Mouse (Mus musculus): ENCODE measurements around the gene Atp2b4. TPM values are rescaled to one million over a fixed set of nuclear protein-coding genes. Genes with fewer than 3 reads are reported as not detected.
A peak's percentile ranks its signal among the peaks of the same experiment; 100 is the strongest.

Gene Atp2b4
- polyA plus RNA-seq, 1 experiment from 2014 or later, result 13.4 TPM

DNA sequence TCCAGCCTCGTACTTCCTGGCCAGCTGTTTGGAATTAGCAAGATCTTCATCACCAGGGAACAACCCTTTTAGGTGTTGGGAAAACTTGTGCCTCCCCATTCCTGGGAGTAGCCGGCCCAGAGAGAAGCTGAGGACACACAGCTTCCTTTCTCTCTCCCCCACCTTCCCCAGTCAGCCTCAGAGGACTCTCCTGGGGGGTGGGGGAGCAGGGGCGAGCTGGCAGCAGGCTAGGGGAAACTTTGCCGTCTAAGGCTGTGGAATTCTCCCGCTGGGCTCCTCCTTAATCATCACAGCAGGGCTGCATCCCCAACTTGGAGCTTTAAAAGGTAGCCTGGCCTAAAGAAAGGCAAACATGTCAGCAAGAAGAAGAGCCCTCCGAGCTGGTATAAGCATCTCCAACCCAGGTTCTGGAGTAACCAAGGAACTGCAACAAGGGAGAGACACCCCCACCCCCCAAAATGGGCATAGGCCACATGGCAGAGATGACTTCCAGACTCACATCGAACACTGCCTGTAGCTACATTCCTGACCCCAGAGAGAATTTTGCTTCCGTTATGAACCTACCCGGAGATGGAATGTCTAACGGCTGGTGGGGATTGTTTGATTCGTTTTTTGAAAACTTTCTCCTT lies 33.8 kb downstream of the Atp2b4 start:
- H3K36me3 ChIP-seq (ENCODE audit: control insufficient read depth, insufficient read depth, low read length), result no peaks in the 10 kb centered on the region
- 0 out of 2 replicates have a peak overlapping the region, but pooled peaks have one; percentile 24 for H3K27ac ChIP-seq (ENCODE audit: low read length)
- no peak overlapping the region for H3K4me2 ChIP-seq (ENCODE audit: low read length)
- no peak overlapping the region for H3K4me3 ChIP-seq (ENCODE audit: low read depth, low read length)
- ATAC-seq, result no peak
- no peaks in the 10 kb centered on the region for H3K9me3 ChIP-seq (replicated peaks; ENCODE audit: control insufficient read depth, low read length, poor library complexity, severe bottlenecking)
- no peak overlapping the region for H3K9ac ChIP-seq (ENCODE audit: low read depth, low read length)
- H3K4me1 ChIP-seq (ENCODE audit: control insufficient read depth, insufficient read depth, low read length), result peaks cover 17% of the 10 kb centered on the region
- WGBS, result 15% methylated on average over 11 of the region's 11 CpGs
- no peaks in the 10 kb centered on the region for H3K27me3 ChIP-seq (ENCODE audit: control insufficient read depth, insufficient read depth, low read depth, low read length)

DNA sequence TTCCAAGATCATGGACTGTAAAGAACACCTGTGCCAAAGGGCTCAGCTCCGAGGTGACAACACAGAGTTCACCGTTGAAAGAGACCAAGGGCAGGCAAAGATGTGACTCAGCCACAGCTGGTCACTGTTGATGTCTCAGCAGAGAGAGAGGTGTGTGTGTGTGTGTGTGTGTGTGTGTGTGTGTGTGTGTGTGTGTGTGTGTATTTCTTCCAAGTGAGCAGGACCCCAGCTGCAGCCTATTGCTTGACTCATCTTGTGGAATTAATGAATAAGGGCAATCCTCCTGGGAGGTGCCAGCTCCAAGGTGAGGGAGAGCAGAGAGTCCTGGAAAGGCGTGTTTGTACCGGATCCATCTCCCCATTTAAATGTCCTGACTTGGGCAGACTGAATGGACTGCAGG lies 35.5 kb downstream of the Atp2b4 start:
- Histone ChIP-seq H3K9ac (ENCODE audit: low read depth, low read length) (no peak overlapping the region), H3K4me2 (ENCODE audit: low read length) (no peak overlapping the region), H3K4me1 (ENCODE audit: control insufficient read depth, insufficient read depth, low read length) (peaks cover 15% of the 10 kb centered on the region), H3K4me3 (ENCODE audit: low read depth, low read length) (no peak overlapping the region), H3K27ac (ENCODE audit: low read length) (no peak overlapping the region), H3K36me3 (ENCODE audit: control insufficient read depth, insufficient read depth, low read length) (no peaks in the 10 kb centered on the region), H3K27me3 (ENCODE audit: control insufficient read depth, insufficient read depth, low read depth, low read length) (no peaks in the 10 kb centered on the region), H3K9me3 (replicated peaks; ENCODE audit: control insufficient read depth, low read length, poor library complexity, severe bottlenecking) (no peaks in the 10 kb centered on the region)
- no peak for ATAC-seq
- WGBS, result 63% methylated on average over 4 of the region's 4 CpGs

DNA sequence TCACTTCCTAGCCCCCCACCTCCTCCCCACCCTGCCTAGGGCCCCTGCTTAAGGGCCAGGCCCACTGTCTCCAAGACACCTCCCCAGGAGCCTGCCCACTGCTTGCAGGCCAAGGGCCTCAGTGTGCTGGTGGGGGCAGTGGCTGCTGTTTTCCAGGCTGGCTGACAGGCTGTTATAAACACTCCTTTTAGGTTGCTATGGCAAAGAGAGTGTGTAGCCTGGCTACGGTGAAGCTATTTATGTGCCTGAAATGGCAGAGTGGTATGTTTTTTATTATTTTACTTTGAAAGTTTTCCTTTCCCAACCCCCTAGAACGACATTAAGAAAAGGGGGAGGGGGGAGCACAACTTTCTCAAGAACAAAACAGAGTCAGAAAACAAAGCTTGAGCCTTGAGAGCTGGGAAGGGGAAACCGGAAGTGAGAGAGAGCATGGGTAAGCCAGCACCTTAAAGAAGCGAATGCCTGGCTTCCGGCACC lies 37.9 kb downstream of the Atp2b4 start:
- WGBS, result 40% methylated on average over 5 of the region's 5 CpGs
- H3K27ac ChIP-seq (ENCODE audit: low read length), result 0 out of 2 replicates have a peak overlapping the region, but pooled peaks have one; percentile 30
- no peaks in the 10 kb centered on the region for H3K36me3 ChIP-seq (ENCODE audit: control insufficient read depth, insufficient read depth, low read length)

DNA sequence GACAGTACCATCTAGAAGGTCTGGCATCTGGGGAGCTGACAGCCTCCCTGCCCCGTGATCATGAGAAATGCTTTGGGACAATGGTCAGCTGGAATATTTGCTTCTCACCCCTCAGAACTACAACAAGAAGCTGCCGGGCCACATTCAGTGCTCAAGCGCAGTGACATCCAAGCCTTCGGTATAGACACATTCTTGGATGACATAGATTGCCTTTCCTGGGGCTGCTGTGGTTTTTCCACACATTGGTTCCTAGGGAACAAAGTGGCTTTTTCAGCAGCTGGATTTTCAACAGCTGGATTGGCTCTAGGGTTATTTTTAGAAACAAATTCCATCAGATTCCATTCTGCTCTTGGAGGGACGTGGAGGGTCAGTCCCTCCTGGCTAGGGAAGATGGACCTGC lies 39.6 kb downstream of the Atp2b4 start:
- no peaks in the 10 kb centered on the region for H3K36me3 ChIP-seq (ENCODE audit: control insufficient read depth, insufficient read depth, low read length)
- H3K4me2 ChIP-seq (ENCODE audit: low read length), result no peak overlapping the region
- no peaks in the 10 kb centered on the region for H3K27me3 ChIP-seq (ENCODE audit: control insufficient read depth, insufficient read depth, low read depth, low read length)
- no peak overlapping the region for H3K9ac ChIP-seq (ENCODE audit: low read depth, low read length)
- ATAC-seq, result no peak
- H3K4me1 ChIP-seq (ENCODE audit: control insufficient read depth, insufficient read depth, low read length), result peaks cover 9% of the 10 kb centered on the region
- no peaks in the 10 kb centered on the region for H3K9me3 ChIP-seq (replicated peaks; ENCODE audit: control insufficient read depth, low read length, poor library complexity, severe bottlenecking)
- H3K4me3 ChIP-seq (ENCODE audit: low read depth, low read length), result no peak overlapping the region
- WGBS, result 84% methylated on average over 5 of the region's 5 CpGs
- no peak overlapping the region for H3K27ac ChIP-seq (ENCODE audit: low read length)

More for the DNA sequence above, 37.9 kb downstream of the Atp2b4 start:
- Histone ChIP-seq H3K9me3 (replicated peaks; ENCODE audit: control insufficient read depth, low read length, poor library complexity, severe bottlenecking) (no peaks in the 10 kb centered on the region), H3K4me3 (ENCODE audit: low read depth, low read length) (no peak overlapping the region), H3K9ac (ENCODE audit: low read depth, low read length) (no peak overlapping the region), H3K4me1 (ENCODE audit: control insufficient read depth, insufficient read depth, low read length) (peaks cover 15% of the 10 kb centered on the region), H3K4me2 (ENCODE audit: low read length) (no peak overlapping the region), H3K27me3 (ENCODE audit: control insufficient read depth, insufficient read depth, low read depth, low read length) (no peaks in the 10 kb centered on the region)
- peak; percentile 67 for ATAC-seq

DNA sequence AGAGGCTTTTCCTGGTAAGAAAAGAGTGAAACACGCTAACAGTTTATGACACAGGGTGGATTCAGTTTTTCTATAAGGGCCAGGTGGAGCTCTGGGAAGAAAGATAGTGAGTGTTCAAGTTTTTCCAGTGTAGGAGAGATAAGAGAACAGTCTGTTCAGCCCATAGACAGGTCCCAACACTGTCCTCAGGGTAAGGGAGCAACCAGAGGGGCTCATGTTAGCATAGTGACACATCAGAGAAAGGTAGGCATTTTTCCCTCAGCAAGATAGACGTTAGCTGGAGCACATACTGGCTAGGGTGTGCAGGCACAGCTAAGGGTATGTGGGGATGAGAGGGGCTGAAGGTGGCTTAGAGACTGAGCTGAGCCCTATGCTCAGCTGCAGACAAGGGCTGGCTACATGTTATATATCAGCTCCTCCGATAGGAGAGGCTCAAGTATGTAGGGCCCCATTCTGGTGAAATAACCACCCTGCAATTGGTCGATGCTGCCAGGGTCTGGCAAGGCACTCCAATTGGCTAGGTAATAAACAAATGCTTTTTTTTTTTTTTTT lies 46.4 kb downstream of the Atp2b4 start:
- Histone ChIP-seq H3K4me3 (ENCODE audit: low read depth, low read length) (no peak overlapping the region), H3K4me1 (ENCODE audit: control insufficient read depth, insufficient read depth, low read length) (no peaks in the 10 kb centered on the region), H3K4me2 (ENCODE audit: low read length) (no peak overlapping the region), H3K36me3 (ENCODE audit: control insufficient read depth, insufficient read depth, low read length) (no peaks in the 10 kb centered on the region), H3K9ac (ENCODE audit: low read depth, low read length) (no peak overlapping the region), H3K9me3 (replicated peaks; ENCODE audit: control insufficient read depth, low read length, poor library complexity, severe bottlenecking) (no peaks in the 10 kb centered on the region), H3K27me3 (ENCODE audit: control insufficient read depth, insufficient read depth, low read depth, low read length) (no peaks in the 10 kb centered on the region), H3K27ac (ENCODE audit: low read length) (no peak overlapping the region)
- 84% methylated on average over 4 of the region's 4 CpGs for WGBS
- ATAC-seq, result no peak

DNA sequence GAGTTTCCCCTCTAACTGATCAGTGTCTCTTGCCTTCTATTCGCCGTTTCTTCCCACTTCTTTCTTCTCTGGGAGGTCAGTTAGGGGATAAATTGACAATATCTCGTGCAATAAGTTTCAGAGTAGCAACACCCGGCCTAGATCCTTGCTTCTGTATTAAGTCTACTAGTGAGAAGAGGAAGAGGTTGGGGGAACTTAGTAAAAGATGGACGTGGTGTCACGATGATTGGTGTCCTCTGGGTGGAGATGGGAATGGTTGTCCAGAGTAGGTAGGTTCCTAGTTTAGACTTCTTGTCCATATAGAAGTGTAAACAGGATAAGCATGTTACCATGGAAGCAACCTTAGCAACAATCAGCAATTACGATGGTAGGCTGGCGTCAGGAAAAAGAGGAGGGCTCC lies 47.5 kb downstream of the Atp2b4 start:
- no peak for ATAC-seq
- Histone ChIP-seq H3K4me3 (ENCODE audit: low read depth, low read length) (no peak overlapping the region), H3K4me1 (ENCODE audit: control insufficient read depth, insufficient read depth, low read length) (no peaks in the 10 kb centered on the region), H3K36me3 (ENCODE audit: control insufficient read depth, insufficient read depth, low read length) (no peaks in the 10 kb centered on the region), H3K4me2 (ENCODE audit: low read length) (no peak overlapping the region), H3K27ac (ENCODE audit: low read length) (no peak overlapping the region), H3K9ac (ENCODE audit: low read depth, low read length) (no peak overlapping the region), H3K9me3 (replicated peaks; ENCODE audit: control insufficient read depth, low read length, poor library complexity, severe bottlenecking) (no peaks in the 10 kb centered on the region), H3K27me3 (ENCODE audit: control insufficient read depth, insufficient read depth, low read depth, low read length) (no peaks in the 10 kb centered on the region)
- 87% methylated on average over 8 of the region's 8 CpGs for WGBS

DNA sequence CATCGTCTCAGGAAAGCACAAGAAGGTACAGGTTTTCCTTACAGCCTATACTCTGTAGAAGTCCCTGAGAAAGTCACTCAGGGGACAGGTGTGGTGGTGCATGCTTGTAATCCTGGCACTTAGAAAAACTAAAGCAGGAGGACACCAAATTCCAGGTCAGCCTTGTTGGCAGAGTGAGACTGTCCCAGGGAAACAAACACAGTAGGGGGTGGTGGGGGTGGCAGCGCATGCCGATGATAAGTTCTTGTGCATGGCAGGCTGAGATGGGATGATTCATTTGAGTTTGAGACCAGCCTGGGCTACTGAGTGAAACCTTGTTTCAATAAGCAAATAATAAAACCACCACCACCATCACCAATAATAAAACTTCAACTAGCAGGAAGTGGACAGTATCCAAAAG lies 49.2 kb downstream of the Atp2b4 start:
- H3K36me3 ChIP-seq (ENCODE audit: control insufficient read depth, insufficient read depth, low read length), result no peaks in the 10 kb centered on the region
- no peaks in the 10 kb centered on the region for H3K4me1 ChIP-seq (ENCODE audit: control insufficient read depth, insufficient read depth, low read length)
- no peak for ATAC-seq
- H3K9ac ChIP-seq (ENCODE audit: low read depth, low read length), result no peak overlapping the region
- no peak overlapping the region for H3K27ac ChIP-seq (ENCODE audit: low read length)
- no peaks in the 10 kb centered on the region for H3K27me3 ChIP-seq (ENCODE audit: control insufficient read depth, insufficient read depth, low read depth, low read length)
- H3K9me3 ChIP-seq (replicated peaks; ENCODE audit: control insufficient read depth, low read length, poor library complexity, severe bottlenecking), result no peaks in the 10 kb centered on the region
- H3K4me3 ChIP-seq (ENCODE audit: low read depth, low read length), result no peak overlapping the region
- H3K4me2 ChIP-seq (ENCODE audit: low read length), result no peak overlapping the region
- 84% methylated on average over 3 of the region's 3 CpGs for WGBS

DNA sequence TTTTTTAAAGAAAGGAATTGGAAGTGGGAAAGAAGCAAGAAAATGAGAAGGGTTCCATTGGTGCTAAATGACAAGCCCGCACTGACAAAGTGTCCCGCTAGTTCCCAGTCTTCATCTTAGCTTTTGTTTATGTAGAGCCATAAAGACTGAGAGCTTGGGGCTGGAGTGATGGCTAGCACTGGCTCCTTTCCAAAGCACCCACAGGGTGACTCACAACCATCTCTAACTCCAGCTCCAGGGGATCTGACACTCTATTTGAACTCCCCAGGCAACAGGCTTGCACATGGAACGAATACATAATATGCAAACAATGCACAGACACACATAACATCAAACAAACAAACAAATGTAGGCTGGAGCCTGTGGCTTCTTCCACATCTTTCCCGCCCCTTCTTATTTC lies 50.9 kb downstream of the Atp2b4 start:
- H3K4me2 ChIP-seq (ENCODE audit: low read length), result no peak overlapping the region
- H3K4me3 ChIP-seq (ENCODE audit: low read depth, low read length), result no peak overlapping the region
- H3K9me3 ChIP-seq (replicated peaks; ENCODE audit: control insufficient read depth, low read length, poor library complexity, severe bottlenecking), result no peaks in the 10 kb centered on the region
- no peak overlapping the region for H3K27ac ChIP-seq (ENCODE audit: low read length)
- H3K4me1 ChIP-seq (ENCODE audit: control insufficient read depth, insufficient read depth, low read length), result no peaks in the 10 kb centered on the region
- no peaks in the 10 kb centered on the region for H3K27me3 ChIP-seq (ENCODE audit: control insufficient read depth, insufficient read depth, low read depth, low read length)
- no peaks in the 10 kb centered on the region for H3K36me3 ChIP-seq (ENCODE audit: control insufficient read depth, insufficient read depth, low read length)
- no peak overlapping the region for H3K9ac ChIP-seq (ENCODE audit: low read depth, low read length)
- ATAC-seq, result no peak
- WGBS, result 86% methylated on average over 4 of the region's 4 CpGs

DNA sequence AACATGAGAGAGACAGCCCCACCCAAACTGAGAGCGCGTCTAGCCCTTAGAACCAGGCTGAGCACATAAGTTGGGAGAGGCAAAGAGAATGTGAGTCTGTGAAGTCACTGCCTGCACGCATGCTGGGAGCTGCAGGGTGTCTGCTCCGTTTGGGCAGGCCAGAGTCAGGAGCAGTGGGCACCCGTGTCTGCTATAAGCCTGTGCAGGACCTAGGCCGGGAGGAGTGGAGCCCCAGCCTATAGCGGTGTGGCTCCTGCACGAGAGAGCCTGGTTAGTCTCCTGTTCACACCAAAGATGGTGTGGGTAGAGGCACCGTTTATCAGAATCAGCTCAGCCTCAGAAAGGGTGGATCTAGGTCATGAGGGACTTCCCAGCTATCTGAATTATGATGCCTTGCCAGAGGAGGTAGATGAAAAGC lies 55.8 kb downstream of the Atp2b4 start:
- WGBS, result 50% methylated on average over 9 of the region's 9 CpGs
- H3K4me2 ChIP-seq (ENCODE audit: low read length), result no peak overlapping the region
- no peak for ATAC-seq
- no peaks in the 10 kb centered on the region for H3K9me3 ChIP-seq (replicated peaks; ENCODE audit: control insufficient read depth, low read length, poor library complexity, severe bottlenecking)
- no peak overlapping the region for H3K9ac ChIP-seq (ENCODE audit: low read depth, low read length)
- 0 out of 2 replicates have a peak, but pooled peaks cover 6% of the 10 kb centered on the region for H3K4me1 ChIP-seq (ENCODE audit: control insufficient read depth, insufficient read depth, low read length)
- no peaks in the 10 kb centered on the region for H3K36me3 ChIP-seq (ENCODE audit: control insufficient read depth, insufficient read depth, low read length)
- no peak overlapping the region for H3K4me3 ChIP-seq (ENCODE audit: low read depth, low read length)
- peak overlapping the region; percentile 13; the same call in 1 of the 2 replicates for H3K27ac ChIP-seq (ENCODE audit: low read length)
- H3K27me3 ChIP-seq (ENCODE audit: control insufficient read depth, insufficient read depth, low read depth, low read length), result no peaks in the 10 kb centered on the region

All from midbrain, embryonic 16.5 days (tissue).